Mouse (Mus musculus): ENCODE results near the gene Omp.

The Omp gene

DNA sequence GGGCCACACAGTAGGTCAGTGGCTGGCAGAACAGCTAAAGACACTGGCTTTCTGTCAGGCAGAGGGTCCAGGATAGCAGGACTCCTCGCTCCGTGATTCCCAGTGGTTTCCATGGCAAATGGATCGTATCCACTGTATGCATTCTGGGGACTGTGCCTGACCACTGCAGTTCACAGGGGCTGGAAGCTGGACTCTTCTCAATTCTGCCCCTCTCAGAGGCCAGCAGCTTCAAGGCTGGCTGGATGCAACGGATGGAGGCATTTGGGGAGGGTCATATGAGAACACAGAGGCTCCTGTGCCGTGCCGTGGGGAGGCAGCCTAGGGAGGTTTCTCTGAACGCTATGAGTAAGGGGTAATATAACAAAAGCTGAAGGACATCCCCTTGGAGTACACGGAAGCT lies 3.1 kb downstream of the Omp start:
- in situ Hi-C loops (cut with MboI, MseI) = no loop called here

DNA sequence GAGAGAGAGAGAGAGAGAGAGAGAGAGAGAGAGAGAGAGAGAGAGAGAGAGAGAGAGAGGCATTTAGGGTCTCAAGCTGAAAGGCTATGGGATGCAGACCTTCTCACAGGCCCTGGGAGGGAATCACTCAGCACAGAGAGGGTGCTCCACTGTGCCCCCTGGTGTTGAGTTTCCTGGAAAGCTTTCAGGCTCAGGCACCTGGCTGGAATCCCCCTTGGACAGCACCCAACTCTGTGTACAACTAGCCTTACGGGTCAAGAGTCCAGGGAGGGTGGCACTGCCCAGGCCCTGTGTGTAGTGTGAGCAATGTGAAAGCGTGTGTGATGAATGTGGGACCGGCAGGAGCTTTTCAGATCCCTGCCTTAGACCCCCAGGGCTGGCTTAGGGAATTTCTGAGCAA lies 4.1 kb downstream of the Omp start:
- in situ Hi-C loops (cut with MboI, MseI) = no loop called here

DNA sequence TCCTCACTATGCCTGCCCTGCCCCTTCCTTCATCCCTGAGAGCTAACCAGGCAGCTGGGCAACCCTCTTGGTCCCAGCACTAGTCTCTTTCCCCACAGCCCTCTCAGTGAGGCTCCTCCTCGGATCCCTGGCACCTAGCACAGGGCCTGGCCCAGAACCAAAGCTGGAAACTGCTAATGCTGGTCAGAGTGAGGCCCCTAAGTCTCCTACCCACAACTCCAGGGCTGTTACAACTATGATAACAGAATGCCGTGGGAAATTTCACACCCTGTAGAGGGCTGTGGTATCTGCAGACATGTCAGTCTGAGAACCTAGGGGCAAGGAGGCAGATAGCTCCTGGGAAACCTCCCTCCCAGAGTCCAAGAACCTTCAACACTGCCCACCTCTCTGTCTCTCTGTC lies 4.7 kb downstream of the Omp start:
- in situ Hi-C loops (cut with MboI, MseI) = no loop called here

DNA sequence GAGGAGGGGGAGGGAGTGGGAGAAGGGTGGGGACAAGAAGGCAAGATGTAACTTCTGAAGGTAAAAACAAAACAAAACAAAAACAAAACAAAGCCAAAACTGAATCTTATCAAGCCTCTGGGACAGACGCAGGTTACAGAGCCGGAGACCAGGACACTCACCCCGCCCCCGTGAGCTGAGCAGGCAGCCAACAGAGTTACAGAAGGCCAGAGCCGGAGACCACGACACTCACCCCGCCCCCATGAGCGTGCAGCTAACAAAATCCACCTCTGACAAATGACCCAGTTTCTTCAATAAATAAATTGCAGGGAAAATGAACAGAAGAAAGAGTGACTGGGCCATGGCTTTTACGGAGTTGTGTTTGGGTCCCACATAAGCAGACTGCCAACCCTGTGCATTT lies 6.1 kb downstream of the Omp start:
- in situ Hi-C loops (cut with MboI, MseI) = no loop called here

DNA sequence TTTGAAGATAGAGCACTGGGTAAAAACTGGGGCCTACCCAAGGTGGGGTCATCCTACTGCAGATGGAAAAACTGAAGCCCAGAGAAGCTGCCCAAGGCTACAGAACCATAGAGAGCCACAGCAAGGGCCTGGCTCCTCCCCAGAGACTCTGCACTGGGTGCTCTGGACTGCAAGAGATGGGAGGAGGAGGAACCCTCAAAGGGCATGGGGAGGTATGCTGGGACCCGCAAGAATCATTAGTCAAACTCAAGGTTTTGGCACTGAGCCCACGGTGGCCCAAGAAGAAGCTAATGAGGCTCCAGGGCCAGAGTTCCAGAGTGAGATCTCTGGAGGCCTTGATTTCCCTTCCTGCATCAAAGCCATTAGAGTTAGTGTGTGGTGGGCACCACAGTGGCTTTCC lies 7.3 kb downstream of the Omp start:
- in situ Hi-C loops (cut with MboI, MseI) = no loop called here

DNA sequence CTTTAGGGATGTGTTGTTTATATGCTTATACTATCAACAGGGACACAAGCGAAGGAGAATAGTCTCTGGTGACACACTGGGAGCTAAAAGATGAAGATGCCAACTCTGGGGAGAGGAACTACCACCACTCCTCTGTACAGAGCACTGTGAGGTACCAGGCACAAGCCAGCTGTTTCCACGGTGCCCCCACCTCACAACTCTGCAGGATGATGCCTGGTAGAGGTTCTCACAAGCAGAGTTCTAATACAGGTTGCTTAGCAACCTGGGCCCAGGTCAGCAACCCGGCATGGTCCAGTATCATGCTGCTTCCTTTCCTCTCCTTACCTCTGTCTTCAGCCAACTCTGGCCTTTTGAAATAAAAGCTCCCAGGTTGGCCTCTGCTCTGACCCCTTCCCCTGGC lies 7.7 kb downstream of the Omp start:
- in situ Hi-C loops (cut with MboI, MseI) = no loop called here

DNA sequence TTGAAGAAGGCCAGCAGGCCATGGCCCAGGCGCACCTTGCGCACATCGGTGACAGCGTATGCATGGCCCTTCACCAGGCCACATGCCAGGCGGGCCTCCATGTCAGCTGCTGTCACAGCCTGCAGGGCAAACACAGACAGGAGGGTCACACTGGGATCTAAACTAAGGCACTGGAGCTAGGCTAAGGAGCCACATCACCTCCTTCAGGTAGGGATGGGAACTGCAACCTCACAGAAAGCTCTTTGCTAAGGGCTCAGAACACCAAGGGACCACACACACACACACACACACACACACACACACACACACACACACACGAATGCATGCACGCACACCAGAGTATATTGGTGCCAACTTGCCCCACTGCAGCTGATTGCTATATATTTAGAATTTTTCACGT lies 13.6 kb downstream of the Omp start:
- in situ Hi-C loops (cut with MboI, MseI) = no loop called here

DNA sequence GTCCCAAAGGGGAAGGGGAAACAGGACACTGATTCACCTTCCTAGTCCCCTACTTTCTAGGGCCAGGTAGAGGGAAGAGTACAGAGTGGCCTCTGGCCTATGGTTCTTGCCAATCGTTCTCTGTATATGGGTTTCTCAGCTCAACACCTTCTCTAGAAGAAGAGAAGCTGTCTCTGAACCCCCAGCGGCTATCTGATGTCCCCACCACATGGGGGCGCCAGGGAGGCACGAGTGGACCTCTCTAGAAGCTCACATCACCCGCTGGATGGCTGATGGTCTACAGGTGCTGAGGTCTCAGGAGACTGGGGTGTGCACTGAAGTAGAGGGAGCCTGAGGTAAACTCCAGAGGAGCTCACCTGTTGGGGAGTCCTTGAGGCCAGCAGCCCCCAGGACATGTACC lies 19.8 kb downstream of the Omp start:
- in situ Hi-C loops (cut with MboI, MseI) = no loop called here

DNA sequence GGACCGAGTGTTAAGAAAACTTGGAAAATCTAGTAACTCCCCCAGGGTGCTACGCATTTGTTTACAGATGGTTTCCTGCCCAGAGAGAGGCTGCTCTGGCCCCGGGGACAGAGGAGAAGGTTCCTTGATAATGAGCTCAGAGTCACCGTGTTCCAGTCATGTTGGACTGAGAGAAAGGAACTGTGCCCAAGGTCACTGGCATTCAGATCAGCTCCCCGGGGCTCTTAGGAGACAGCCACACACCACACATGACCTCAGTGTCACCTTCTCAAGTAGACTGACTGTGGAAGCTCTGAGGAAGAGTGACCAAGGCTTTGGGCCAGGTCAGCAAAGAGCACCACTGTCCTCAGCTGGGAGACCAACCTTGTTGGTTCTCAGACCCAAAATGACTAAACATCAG lies 20.6 kb downstream of the Omp start:
- in situ Hi-C loops (cut with MboI, MseI) = no loop called here

DNA sequence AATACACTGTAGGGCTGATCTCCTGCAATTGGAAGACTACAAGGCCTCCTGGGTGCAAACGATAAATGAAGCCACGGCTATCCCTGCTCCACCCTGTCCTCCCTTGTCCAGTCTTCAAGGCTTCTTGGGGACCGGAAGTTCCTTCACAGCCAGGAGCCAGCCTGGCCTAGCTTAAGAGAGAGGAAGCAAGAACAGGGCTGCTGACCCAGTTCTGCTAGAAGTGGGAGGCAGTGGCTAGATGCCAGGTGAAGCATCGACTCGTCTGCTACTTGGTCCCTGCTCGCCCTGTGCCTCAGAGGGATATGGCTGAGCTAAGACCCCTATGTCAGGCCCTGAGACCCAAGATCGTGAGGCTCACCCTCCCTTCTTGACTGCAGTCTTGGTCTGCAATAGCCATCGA lies 23.6 kb downstream of the Omp start:
- in situ Hi-C loops (cut with MboI, MseI) = no loop called here

DNA sequence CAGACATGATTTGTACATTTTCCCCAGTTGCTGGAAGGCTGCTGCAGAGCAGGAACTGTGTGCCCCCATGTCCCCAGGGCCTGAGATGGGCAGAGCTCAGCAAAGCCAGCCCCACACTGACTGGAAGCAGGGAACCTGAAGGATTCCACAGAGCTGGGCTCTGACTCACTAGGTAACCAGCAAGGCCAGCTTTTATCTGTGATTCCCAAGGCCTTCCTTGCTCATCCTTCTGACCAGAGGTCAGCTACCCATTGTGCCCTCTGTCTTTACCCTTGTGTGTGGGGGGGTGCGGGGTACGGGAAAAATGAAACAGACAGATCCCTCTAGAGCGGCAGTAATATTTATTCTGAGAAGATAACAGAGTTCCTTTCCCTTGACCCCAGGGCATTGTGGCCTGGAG lies 24.1 kb downstream of the Omp start:
- in situ Hi-C loops (cut with MboI, MseI) = no loop called here

DNA sequence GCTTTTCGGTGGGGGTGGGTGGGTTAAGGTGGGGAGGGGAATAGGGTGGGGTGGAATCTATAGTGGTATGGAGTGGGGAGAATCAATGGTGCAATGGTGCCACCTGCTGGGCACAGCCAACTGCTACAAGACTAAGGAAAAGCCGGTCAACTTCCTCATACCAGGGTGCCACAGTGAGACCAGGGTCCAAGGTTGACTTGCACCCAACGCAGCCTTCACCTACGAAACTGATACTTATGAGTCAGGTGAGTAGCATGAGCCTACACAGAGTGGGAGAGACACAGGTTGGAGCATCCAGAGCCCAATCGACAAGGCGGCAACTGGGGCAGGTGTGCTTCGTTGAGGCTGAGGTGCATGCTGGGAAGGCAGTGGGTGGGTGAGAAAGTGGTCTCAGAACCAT lies 25.0 kb downstream of the Omp start:
- in situ Hi-C loops (cut with MboI, MseI) = no loop called here

DNA sequence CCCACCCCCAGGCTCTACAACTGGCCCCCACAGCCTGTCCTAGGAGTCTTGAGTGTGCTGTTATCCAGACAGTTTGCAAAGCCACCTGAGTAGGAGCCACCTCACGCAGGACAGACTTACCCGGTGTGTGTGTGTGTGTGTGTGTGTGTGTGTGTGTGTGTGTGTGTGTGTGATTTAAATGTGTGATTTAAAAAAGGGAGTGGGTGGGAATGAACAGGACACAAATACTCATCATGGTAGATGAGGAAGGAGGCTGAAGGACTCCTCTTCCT lies 25.4 kb downstream of the Omp start:
- in situ Hi-C loops (cut with MboI, MseI) = loop anchor here (5.0 kb wide), 2 partner anchors 48 to 383 kb away; partner anchors contain the start of gene Aqp11

DNA sequence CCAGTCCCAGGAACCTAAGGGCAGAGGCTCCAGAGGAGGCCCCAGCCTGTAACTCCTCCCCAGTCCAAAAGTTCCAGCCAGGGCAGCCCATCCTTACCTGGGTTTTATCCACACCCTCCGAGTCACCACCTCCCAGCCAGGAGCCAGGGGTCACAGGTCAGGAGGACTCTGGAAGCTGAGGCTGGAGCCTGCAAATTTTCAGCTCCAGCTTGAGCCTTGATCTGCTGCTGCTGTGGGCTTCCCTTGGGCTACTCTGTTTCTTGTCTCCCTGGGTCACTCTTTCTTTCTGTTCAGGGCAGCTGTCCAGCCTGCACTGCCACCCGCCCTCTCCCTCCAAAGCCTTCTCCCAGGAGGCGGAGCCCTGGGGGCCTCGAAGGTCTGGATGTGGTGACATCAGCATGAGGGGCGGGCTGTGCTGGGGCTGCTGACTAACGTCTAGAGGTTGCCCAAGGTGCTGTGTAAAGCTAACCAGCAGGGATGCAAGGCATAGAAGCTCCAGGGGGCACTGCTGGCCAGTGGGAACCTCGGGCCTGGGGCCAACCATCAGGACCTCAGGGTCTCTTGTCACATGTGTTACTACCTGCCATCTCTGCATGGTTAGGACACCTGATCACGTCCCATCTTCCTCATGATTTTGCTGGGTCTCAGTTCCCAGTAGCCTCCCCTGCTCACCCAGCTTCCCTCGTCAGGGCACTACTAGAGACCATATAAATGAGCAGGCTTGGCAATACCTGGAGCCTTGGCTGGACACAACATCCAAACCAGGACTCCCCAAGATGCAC lies 25.9 kb downstream of the Omp start, which contains the start of gene Myo7a:
Myo7a (minus strand) TSS at position 346 of the 782 bp plus-strand sequence.
- in situ Hi-C loops (cut with MboI, MseI) = loop anchor here (5.0 kb wide), 2 partner anchors 47 to 382 kb away; partner anchors contain the start of gene Aqp11

DNA sequence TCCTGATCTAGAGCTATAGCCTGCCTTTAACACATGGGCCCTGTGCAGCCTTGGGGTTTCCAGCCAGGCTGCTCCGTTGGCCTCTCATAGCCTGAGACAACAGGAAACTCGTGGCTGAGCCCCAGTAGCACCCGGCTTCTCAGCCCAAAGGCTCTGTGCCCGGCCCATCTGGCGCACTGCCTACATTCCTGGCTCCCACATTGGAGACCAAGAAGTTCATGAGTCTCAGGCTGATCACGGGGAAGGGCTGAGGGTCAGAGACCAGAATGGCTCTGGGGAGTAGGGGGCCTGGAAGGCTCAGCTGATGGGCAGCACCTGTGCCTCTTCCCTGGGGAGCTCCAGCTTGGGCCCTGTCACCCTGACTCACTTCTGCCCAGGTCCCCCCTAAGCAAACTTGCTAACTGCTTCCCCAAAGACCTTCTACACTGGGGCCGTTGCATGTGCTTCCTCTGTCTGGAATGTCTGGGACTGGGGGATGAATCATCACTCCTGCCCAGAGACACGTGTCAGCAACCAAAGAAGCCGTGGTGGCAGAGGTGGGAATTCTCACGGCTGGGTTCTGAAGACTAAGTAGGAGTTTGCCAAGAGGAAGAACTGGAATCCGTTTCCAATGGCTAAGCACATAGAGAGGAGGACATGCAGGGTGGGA lies 28.2 kb downstream of the Omp start:
- in situ Hi-C loops (cut with MboI, MseI) = loop anchor here (5.0 kb wide), 2 partner anchors 45 to 380 kb away; partner anchors contain the start of gene Aqp11

DNA sequence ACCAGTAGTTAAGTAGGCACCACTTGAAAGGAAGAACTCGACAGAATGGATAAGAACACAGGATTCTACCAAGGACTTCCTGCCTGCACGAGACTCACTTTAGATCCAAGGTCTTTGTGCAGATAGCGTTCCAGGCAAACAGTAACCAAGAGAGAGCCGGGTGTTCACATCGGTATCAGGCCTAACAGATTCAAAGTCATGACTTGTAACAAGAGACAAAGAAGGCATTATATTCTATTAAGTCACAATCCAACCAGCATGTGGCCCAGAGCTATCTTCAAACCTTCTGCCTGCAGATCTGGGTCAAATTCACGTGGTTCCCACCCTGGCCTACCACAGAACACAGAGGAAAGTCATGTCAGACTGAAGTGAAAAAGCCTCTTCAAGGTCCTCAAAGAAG lies 30.6 kb downstream of the Omp start:
- in situ Hi-C loops (cut with MboI, MseI) = loop anchor here (5.0 kb wide), 2 partner anchors 42 to 377 kb away; partner anchors contain the start of gene Aqp11

DNA sequence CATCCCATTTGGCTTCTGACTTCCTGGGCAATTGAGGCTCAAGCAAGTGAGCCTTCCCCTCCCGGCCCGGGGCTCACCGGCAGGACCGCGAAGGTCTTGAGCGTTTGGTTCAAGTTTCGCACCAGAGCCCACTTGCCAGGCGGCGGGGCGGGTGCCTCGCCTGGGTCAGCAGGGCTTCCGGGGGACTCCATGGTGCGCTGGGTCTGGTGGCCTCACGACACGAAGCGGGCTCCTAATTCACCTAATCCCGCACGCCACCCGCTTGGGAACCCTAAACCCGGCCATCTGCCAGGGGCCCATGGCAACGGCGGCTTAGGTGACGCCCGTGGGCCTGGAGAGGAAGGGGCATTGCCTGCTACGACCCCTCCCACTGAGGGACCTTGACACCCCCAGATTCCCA lies 34.1 kb downstream of the Omp start:
- in situ Hi-C loops (cut with MboI, MseI) = no loop called here

DNA sequence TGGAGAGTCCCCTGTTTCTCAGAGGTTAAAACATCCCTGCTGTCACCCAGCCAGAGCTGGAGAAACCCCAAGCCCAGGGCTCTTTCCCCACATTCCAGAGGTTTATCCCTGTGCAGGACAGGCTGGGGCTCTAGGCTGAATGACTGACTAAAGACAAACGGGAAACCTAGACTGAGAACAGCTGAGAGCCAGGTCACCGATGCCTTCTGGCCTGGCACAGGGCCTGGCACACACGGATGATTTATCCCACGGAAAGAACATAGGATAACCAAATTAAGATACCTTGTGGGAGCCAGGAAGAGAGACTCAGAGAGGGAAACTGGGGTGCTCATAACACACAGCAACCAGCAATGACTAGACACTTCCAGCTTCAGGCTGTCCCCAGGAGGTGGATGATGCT lies 35.5 kb downstream of the Omp start:
- in situ Hi-C loops (cut with MboI, MseI) = loop anchor here (10.0 kb wide), 1 partner anchor 355 kb away; no protein-coding TSS in a partner anchor

DNA sequence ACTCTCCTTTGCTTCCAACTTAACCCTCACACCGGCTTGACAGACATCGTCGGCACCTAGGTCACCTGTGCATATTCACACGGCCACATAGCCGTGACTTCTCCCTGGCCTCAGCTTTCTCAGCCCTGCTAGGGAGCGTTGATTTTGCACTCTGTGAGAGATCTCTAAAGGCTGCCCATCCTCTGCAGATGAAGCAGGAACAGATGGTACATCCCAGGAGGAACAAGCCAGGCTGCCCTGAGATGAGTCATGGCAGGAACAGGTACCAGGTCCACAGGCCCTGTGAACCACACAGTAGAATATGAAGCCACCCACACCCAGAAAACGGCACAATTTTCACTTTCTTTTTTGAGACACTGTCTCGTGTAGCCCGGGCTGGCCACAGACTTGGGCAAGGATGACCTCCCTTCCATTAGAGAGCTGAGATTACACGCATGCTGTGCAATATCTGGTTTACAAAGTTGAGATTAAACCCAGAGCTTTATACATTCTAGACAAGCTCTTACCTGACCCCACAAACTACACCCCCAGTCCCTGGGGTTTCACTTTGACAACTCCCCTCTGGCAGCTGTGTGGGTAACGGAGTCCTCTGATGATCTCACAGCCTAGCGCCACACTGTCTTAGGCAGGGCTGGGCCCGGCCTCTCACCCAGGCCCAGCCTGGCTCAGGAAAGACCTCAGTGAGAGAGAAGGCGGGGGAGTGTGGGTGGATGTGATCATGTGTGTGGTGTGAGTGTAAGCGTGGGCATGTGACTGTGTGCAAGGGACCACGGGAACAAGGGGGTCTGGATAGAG lies 36.5 kb downstream of the Omp start:
- in situ Hi-C loops (cut with MboI, MseI) = loop anchor here (10.0 kb wide), 1 partner anchor 354 kb away; no protein-coding TSS in a partner anchor

DNA sequence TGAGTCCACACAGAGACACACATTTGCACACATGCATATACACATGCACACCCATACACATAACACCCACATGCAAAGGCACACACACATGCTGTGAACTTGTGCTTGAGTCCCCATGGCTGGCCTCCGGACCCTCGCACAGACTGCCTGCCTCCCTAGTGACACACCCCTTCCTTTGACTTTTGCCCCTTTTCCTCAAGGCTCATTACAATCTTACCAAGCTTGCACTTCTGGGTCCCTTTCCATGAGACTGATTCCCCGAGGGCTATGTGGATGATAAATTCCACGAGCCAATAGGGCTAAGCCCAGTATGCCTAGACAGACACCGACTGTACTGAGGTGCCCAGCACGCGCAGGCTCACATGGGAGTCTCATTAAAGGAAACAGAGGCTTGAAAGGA lies 39.0 kb downstream of the Omp start:
- in situ Hi-C loops (cut with MboI, MseI) = loop anchor here (10.0 kb wide), 1 partner anchor 351 kb away; no protein-coding TSS in a partner anchor

DNA sequence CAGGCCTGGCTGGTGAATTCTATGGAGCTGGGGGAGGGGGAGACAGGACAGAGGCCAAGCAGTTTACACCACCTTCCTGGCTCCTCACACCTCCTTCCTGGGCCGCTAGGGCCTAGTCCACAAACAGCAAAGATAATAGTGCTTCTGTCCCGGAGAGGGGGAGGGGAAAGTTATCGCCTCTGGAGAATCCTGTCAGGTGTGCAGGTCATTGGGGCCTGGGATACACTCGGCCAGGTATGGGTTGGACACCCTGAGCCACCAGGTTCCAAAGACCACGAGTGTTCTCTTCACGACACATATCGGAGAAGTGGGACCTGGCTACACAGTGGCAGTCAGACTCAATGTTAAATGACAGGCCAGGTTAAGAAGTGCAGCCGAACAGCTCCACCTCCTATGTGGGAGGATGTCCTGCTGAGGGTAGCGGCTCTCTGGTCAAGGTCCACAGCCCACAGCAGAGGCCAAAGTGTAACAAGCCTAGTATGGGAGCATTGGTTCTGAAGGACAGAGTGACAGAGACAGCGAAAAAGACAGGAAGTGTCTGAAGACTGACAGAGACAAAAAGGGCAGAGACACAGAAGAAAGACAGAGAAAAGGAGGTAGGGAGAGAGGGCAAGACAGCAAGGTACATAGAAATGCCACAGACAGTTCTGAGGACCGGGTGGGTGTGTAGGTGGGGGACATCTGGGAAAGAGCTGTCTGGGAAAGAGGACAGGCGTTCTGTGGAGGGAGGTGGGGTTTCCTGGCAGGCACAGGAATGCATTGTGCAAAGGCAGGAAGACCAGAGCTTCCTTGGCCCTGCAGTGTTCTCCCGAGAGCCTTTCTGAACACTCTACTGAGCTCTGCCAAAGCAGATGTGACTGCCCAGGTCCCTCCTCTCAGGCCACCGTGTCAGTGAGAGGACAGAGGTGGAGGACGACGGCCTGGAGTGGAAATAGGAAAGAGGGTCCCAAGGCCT lies 40.5 kb downstream of the Omp start:
- in situ Hi-C loops (cut with MboI, MseI) = loop anchor here (10.0 kb wide), 1 partner anchor 350 kb away; no protein-coding TSS in a partner anchor

Data from T-helper 1 cell (primary cell).